Mouse (Mus musculus): ENCODE data around the gene Apbb2. TPM values are rescaled to one million over a fixed set of nuclear protein-coding genes. Genes with fewer than 3 reads are reported as not detected.

Gene Apbb2
- total RNA-seq, 2 experiments from 2014 or later = 96.4 to 104 TPM

GRCm38 (mm10) chr5:66523681-66524503 lies 94.7 kb downstream of the Apbb2 start:
- no peak for DNase-seq
- intact Hi-C loops (cut with DNase I) = no loop called here

- no peak for DNase-seq
- intact Hi-C loops (cut with DNase I) = no loop called here
These were observed 97.3 kb downstream of the Apbb2 start for GRCm38 (mm10) chr5:66521250-66521649.

GRCm38 (mm10) chr5:66519511-66519910 lies 99.1 kb downstream of the Apbb2 start:
- intact Hi-C loops (cut with DNase I) = no loop called here
- peak; percentile 8 for DNase-seq

GRCm38 (mm10) chr5:66518411-66519006 lies 100.1 kb downstream of the Apbb2 start:
- intact Hi-C loops (cut with DNase I) = no loop called here
- no peak for DNase-seq

- intact Hi-C loops (cut with DNase I) = no loop called here
- DNase-seq = no peak
These were observed 101.1 kb downstream of the Apbb2 start for GRCm38 (mm10) chr5:66517503-66517902.

- intact Hi-C loops (cut with DNase I) = no loop called here
- no peak for DNase-seq
These were observed 102.3 kb downstream of the Apbb2 start for GRCm38 (mm10) chr5:66516311-66516710.

GRCm38 (mm10) chr5:66515271-66515670 lies 103.3 kb downstream of the Apbb2 start:
- no peak for DNase-seq
- intact Hi-C loops (cut with DNase I) = no loop called here

- DNase-seq = no peak
- intact Hi-C loops (cut with DNase I) = no loop called here
These were observed 103.9 kb downstream of the Apbb2 start for GRCm38 (mm10) chr5:66514659-66515058.

- DNase-seq = no peak
- intact Hi-C loops (cut with DNase I) = no loop called here
These were observed 105.2 kb downstream of the Apbb2 start for GRCm38 (mm10) chr5:66513412-66513811.

- no peak for DNase-seq
- intact Hi-C loops (cut with DNase I) = no loop called here
These were observed 106.1 kb downstream of the Apbb2 start for GRCm38 (mm10) chr5:66512519-66512918.

GRCm38 (mm10) chr5:66510716-66511115 lies 107.9 kb downstream of the Apbb2 start:
- no peak for DNase-seq
- intact Hi-C loops (cut with DNase I) = no loop called here

- intact Hi-C loops (cut with DNase I) = no loop called here
These were observed 109.4 kb downstream of the Apbb2 start for GRCm38 (mm10) chr5:66509151-66509550.

GRCm38 (mm10) chr5:66505578-66505977 lies 113.0 kb downstream of the Apbb2 start:
- no peak for DNase-seq
- intact Hi-C loops (cut with DNase I) = no loop called here

More at GRCm38 (mm10) chr5:66509151-66509550, 109.4 kb downstream of the Apbb2 start:
- DNase-seq = no peak

GRCm38 (mm10) chr5:66505071-66505470 lies 113.5 kb downstream of the Apbb2 start:
- intact Hi-C loops (cut with DNase I) = no loop called here
- no peak for DNase-seq

- DNase-seq = no peak
- intact Hi-C loops (cut with DNase I) = no loop called here
These were observed 114.2 kb downstream of the Apbb2 start for GRCm38 (mm10) chr5:66504434-66504747.

- intact Hi-C loops (cut with DNase I) = no loop called here
These were observed 114.8 kb downstream of the Apbb2 start for GRCm38 (mm10) chr5:66503557-66504433.

GRCm38 (mm10) chr5:66503033-66503432 lies 115.6 kb downstream of the Apbb2 start:
- intact Hi-C loops (cut with DNase I) = no loop called here
- no peak for DNase-seq

More at GRCm38 (mm10) chr5:66503557-66504433, 114.8 kb downstream of the Apbb2 start:
- no peak for DNase-seq

GRCm38 (mm10) chr5:66499621-66500020 lies 119.0 kb downstream of the Apbb2 start:
- DNase-seq = no peak

GRCm38 (mm10) chr5:66498140-66498539 lies 120.4 kb downstream of the Apbb2 start:
- intact Hi-C loops (cut with DNase I) = no loop called here
- no peak for DNase-seq

More at GRCm38 (mm10) chr5:66499621-66500020, 119.0 kb downstream of the Apbb2 start:
- intact Hi-C loops (cut with DNase I) = no loop called here

- no peak for DNase-seq
- intact Hi-C loops (cut with DNase I) = no loop called here
These were observed 121.0 kb downstream of the Apbb2 start for GRCm38 (mm10) chr5:66497479-66498087.

GRCm38 (mm10) chr5:66496881-66497360 lies 121.7 kb downstream of the Apbb2 start:
- DNase-seq = no peak
- intact Hi-C loops (cut with DNase I) = no loop called here
